Mouse (Mus musculus): ENCODE data around the gene Fsd1.

GRCm38 (mm10) chr17:55956591-55956990, 29.7 kb upstream of the Fsd1 start:
- TF ChIP-seq CTCF (IDR thresholded peaks at IDR 0.05; ENCODE audit: control insufficient read depth, insufficient read depth, insufficient read length) = no peak
- TF ChIP-seq MAX (IDR thresholded peaks at IDR 0.05) = no peak
- TF ChIP-seq USF1 (IDR thresholded peaks at IDR 0.05; ENCODE audit: low read depth) = no peak
- TF ChIP-seq CEBPB (IDR thresholded peaks at IDR 0.05; ENCODE audit: low read depth) = no peak
- TF ChIP-seq MYOG (IDR thresholded peaks at IDR 0.05; ENCODE audit: control insufficient read depth, extremely low read depth, insufficient read length) = no peak
- TF ChIP-seq FOSL1 (IDR thresholded peaks at IDR 0.05; ENCODE audit: insufficient read depth, low read length, poor library complexity, severe bottlenecking) = no peak

Measured in C2C12 (cell line).